Mouse (Mus musculus): Measurements from ENCODE around the gene Gfy.

Gene Gfy

GRCm38 (mm10) chr7:45179469-45179868 is at the start of gene Gfy:
Gfy (minus strand) TSS chr7:45179569.
- no peak for DNase-seq (ENCODE audit: inconsistent ontology term)

GRCm38 (mm10) chr7:45229046-45229445 is 49.7 kb upstream of the Gfy start:
- DNase-seq (ENCODE audit: inconsistent ontology term), result no peak

GRCm38 (mm10) chr7:45228548-45228947 is 49.2 kb upstream of the Gfy start:
- no peak for DNase-seq (ENCODE audit: inconsistent ontology term)

GRCm38 (mm10) chr7:45226421-45226820 is 47.1 kb upstream of the Gfy start:
- no peak for DNase-seq (ENCODE audit: inconsistent ontology term)

- DNase-seq (ENCODE audit: inconsistent ontology term), result no peak
These were observed 45.5 kb upstream of the Gfy start for GRCm38 (mm10) chr7:45224826-45225225.

GRCm38 (mm10) chr7:45221680-45222079 is 42.3 kb upstream of the Gfy start:
- DNase-seq (ENCODE audit: inconsistent ontology term), result no peak

- DNase-seq (ENCODE audit: inconsistent ontology term), result peak; percentile 97
These were observed 37.2 kb upstream of the Gfy start for GRCm38 (mm10) chr7:45216442-45217183.

GRCm38 (mm10) chr7:45215673-45216441 is 36.5 kb upstream of the Gfy start, which contains the start of gene Tead2:
Tead2 (plus strand) TSS chr7:45215753.
- DNase-seq (ENCODE audit: inconsistent ontology term), result peak; percentile 87

- no peak for DNase-seq (ENCODE audit: inconsistent ontology term)
These were observed 34.3 kb upstream of the Gfy start for GRCm38 (mm10) chr7:45213708-45214107.

GRCm38 (mm10) chr7:45212356-45212755 is 33.0 kb upstream of the Gfy start:
- no peak for DNase-seq (ENCODE audit: inconsistent ontology term)

GRCm38 (mm10) chr7:45211851-45212251 is 32.5 kb upstream of the Gfy start, which contains the start of gene Dkkl1:
Dkkl1 (minus strand) TSS chr7:45212147.
- no peak for DNase-seq (ENCODE audit: inconsistent ontology term)

GRCm38 (mm10) chr7:45211070-45211469 is 31.7 kb upstream of the Gfy start:
- DNase-seq (ENCODE audit: inconsistent ontology term), result no peak

GRCm38 (mm10) chr7:45208260-45208659 is 28.9 kb upstream of the Gfy start:
- DNase-seq (ENCODE audit: inconsistent ontology term), result no peak

GRCm38 (mm10) chr7:45204380-45205143 is 25.2 kb upstream of the Gfy start, which contains the start of gene Ccdc155:
Ccdc155 (minus strand) TSS chr7:45204892.
- peak; percentile 92 for DNase-seq (ENCODE audit: inconsistent ontology term)

- DNase-seq (ENCODE audit: inconsistent ontology term), result no peak
These were observed 23.3 kb upstream of the Gfy start for GRCm38 (mm10) chr7:45202654-45203053.

GRCm38 (mm10) chr7:45198961-45199360 is 19.6 kb upstream of the Gfy start:
- no peak for DNase-seq (ENCODE audit: inconsistent ontology term)

GRCm38 (mm10) chr7:45198435-45198834 is 19.1 kb upstream of the Gfy start:
- peak; percentile 71 for DNase-seq (ENCODE audit: inconsistent ontology term)

GRCm38 (mm10) chr7:45196994-45197393 is 17.6 kb upstream of the Gfy start:
- DNase-seq (ENCODE audit: inconsistent ontology term), result no peak

- no peak for DNase-seq (ENCODE audit: inconsistent ontology term)
These were observed 16.8 kb upstream of the Gfy start for GRCm38 (mm10) chr7:45196176-45196535.

- DNase-seq (ENCODE audit: inconsistent ontology term), result no peak
These were observed 16.2 kb upstream of the Gfy start for GRCm38 (mm10) chr7:45195341-45196175.

Data from Muller cell, postnatal 12 days (primary cell).